Mouse (Mus musculus) erythroblast, embryonic 14.5 days (primary cell): Measurements from ENCODE around the gene Pcid2.

Experiments
- GATA1 ChIP-seq: IDR thresholded peaks from 2 replicates; pipeline ENCODE4 v1.6.1; 2012; ENCODE audit warnings: low read length, inconsistent platforms, mixed read lengths
- TAL1 ChIP-seq: IDR thresholded peaks from 3 replicates; pipeline ENCODE4 v1.6.1; 2012; ENCODE audit warnings: low read length, inconsistent platforms, mixed read lengths

GRCm38 (mm10) chr8:13104691-13105086, 570 bp downstream of the Pcid2 start:
- TF ChIP-seq GATA1 (no peak), TAL1 (no peak)
